Mouse (Mus musculus) erythroblast, embryonic 14.5 days (primary cell): ENCODE measurements around the gene Patj. TPM values are rescaled to one million over a fixed set of nuclear protein-coding genes. Genes with fewer than 3 reads are reported as not detected.

Source experiments
- H3K27me3 ChIP-seq: 2 replicates; pipeline ENCODE4 v1.6.1; 2012; ENCODE audit warnings: inconsistent platforms; ENCODE audit not compliant: control insufficient read depth
- H3K36me3 ChIP-seq: 2 replicates; pipeline ENCODE4 v1.6.1; 2012; ENCODE audit warnings: mild to moderate bottlenecking, inconsistent platforms; ENCODE audit not compliant: control insufficient read depth
- H3K4me1 ChIP-seq: 2 replicates; pipeline ENCODE4 v1.6.1; 2012; ENCODE audit warnings: inconsistent platforms; ENCODE audit not compliant: control insufficient read depth
- H3K4me3 ChIP-seq: replicated peaks from 2 replicates; pipeline ENCODE3; 2012; ENCODE audit warnings: moderate library complexity, mild to moderate bottlenecking, inconsistent platforms
- H3K9me3 ChIP-seq: 2 replicates; pipeline ENCODE4 v1.6.1; 2012; ENCODE audit warnings: low read length, inconsistent platforms, mixed read lengths; ENCODE audit not compliant: control insufficient read depth
- GATA1 ChIP-seq: IDR thresholded peaks from 2 replicates; pipeline ENCODE4 v1.6.1; 2012; ENCODE audit warnings: low read length, inconsistent platforms, mixed read lengths
- TAL1 ChIP-seq: IDR thresholded peaks from 3 replicates; pipeline ENCODE4 v1.6.1; 2012; ENCODE audit warnings: low read length, inconsistent platforms, mixed read lengths
- polyA plus RNA-seq: library from polyadenylated mRNA; stranded (reverse); fragments of >175 nt; gene quantifications from 2 replicates; pipeline ENCODE4 v1.2.3, GENCODE M21; 2012

The Patj gene
- polyA plus RNA-seq, 1 experiment = not detected

DNA sequence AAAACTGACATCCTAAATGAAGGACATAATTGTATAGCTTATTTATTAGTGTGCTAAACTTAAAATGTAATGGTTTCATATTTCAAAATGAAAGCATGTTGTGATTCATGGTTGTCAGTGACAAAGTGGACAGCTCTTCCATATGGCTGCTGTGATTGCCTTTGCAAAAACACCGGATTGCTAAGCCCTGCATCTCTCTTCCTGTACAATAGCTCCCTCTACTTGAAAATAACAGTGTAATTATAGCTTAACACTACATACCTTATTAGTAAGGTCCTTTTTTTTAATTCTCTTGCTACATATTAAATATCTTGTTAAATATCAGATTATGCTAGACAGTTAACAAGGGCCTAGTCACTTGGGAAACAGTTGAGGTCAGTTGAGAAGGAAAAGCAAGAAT is 93.8 kb downstream of the Patj start:
- H3K4me3 ChIP-seq = no peak overlapping the region
- TF ChIP-seq GATA1 (no peak), TAL1 (no peak)
- peaks cover 2% of the 10 kb centered on the region; the same call in 1 of the 2 replicates for H3K4me1 ChIP-seq
- H3K27me3 ChIP-seq = no peaks in the 10 kb centered on the region
- H3K9me3 ChIP-seq = no peaks in the 10 kb centered on the region
- H3K36me3 ChIP-seq = no peaks in the 10 kb centered on the region

GRCm38 (mm10) chr4:98498341-98498740 is 102.8 kb downstream of the Patj start:
- TF ChIP-seq TAL1 (no peak), GATA1 (no peak)
- Histone ChIP-seq H3K4me1 (no peaks in the 10 kb centered on the region), H3K4me3 (no peak overlapping the region), H3K36me3 (no peaks in the 10 kb centered on the region; the same call in 1 of the 2 replicates), H3K9me3 (no peaks in the 10 kb centered on the region), H3K27me3 (no peaks in the 10 kb centered on the region)

- H3K36me3 ChIP-seq = no peaks in the 10 kb centered on the region; the same call in 1 of the 2 replicates
- H3K4me3 ChIP-seq = no peak overlapping the region
- TF ChIP-seq TAL1 (no peak), GATA1 (no peak)
- H3K27me3 ChIP-seq = no peaks in the 10 kb centered on the region
- no peaks in the 10 kb centered on the region for H3K4me1 ChIP-seq
- no peaks in the 10 kb centered on the region for H3K9me3 ChIP-seq
These were observed 104.6 kb downstream of the Patj start for GRCm38 (mm10) chr4:98500182-98500581.

DNA sequence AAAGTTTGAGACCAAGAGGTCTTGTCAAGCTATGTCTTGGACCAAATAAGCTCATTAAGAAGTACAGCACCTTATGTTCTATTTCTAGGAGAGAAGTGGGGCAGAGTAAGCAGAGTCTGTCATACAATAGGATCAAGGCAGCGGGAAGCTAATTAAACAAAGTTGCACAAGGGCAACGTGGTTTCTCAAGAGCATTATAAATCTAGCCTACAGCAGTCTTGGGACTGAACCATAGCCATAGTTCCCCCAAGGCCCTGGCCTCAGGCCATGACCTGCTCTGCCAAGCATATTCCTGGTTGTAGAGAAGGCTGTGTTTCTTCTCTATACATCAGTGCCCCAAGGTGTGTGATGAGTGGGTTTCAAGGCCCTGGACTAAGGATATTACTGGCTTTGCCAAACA is 105.3 kb downstream of the Patj start:
- no peaks in the 10 kb centered on the region; the same call in 1 of the 2 replicates for H3K36me3 ChIP-seq
- TF ChIP-seq GATA1 (no peak), TAL1 (no peak)
- no peak overlapping the region for H3K4me3 ChIP-seq
- H3K9me3 ChIP-seq = no peaks in the 10 kb centered on the region
- H3K4me1 ChIP-seq = no peaks in the 10 kb centered on the region
- H3K27me3 ChIP-seq = no peaks in the 10 kb centered on the region

DNA sequence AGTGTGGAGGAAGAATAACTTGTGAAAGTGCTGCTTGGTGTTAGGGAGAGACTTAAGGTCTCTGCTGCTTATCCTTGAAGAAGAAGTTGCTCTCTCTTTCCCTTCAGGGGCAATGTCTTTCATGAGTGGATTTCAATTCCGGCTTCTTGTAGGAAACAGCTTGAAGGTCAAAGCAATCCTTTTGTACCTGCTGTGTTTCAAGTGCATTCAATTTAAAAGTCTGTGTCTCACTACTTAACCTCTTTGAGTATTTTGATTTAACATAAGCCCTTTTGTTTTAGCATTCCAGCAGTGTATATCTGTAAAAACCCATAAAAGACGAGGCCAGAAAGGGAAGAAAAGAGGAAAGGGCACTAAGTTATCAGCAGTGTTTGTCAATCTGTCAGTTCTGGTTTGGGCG is 109.2 kb downstream of the Patj start:
- H3K4me1 ChIP-seq = no peaks in the 10 kb centered on the region
- H3K9me3 ChIP-seq = no peaks in the 10 kb centered on the region
- TF ChIP-seq TAL1 = no peak
- no peak for TF ChIP-seq GATA1
- no peak overlapping the region for H3K4me3 ChIP-seq
- no peaks in the 10 kb centered on the region for H3K36me3 ChIP-seq
- no peaks in the 10 kb centered on the region for H3K27me3 ChIP-seq

GRCm38 (mm10) chr4:98508471-98509271 is 113.1 kb downstream of the Patj start:
- Histone ChIP-seq H3K27me3 (no peaks in the 10 kb centered on the region), H3K4me1 (no peaks in the 10 kb centered on the region), H3K36me3 (no peaks in the 10 kb centered on the region), H3K9me3 (no peaks in the 10 kb centered on the region), H3K4me3 (no peak overlapping the region)
- TF ChIP-seq TAL1 = no peak
- TF ChIP-seq GATA1 = no peak

GRCm38 (mm10) chr4:98509939-98510338 is 114.4 kb downstream of the Patj start:
- no peaks in the 10 kb centered on the region for H3K4me1 ChIP-seq
- no peaks in the 10 kb centered on the region for H3K27me3 ChIP-seq
- H3K4me3 ChIP-seq = no peak overlapping the region
- no peak for TF ChIP-seq GATA1
- TF ChIP-seq TAL1 = no peak
- H3K9me3 ChIP-seq = no peaks in the 10 kb centered on the region
- no peaks in the 10 kb centered on the region; the same call in 1 of the 2 replicates for H3K36me3 ChIP-seq

- no peaks in the 10 kb centered on the region for H3K27me3 ChIP-seq
- no peak overlapping the region for H3K4me3 ChIP-seq
- no peaks in the 10 kb centered on the region for H3K9me3 ChIP-seq
- H3K36me3 ChIP-seq = no peaks in the 10 kb centered on the region; the same call in 1 of the 2 replicates
- TF ChIP-seq GATA1 (no peak), TAL1 (no peak)
- H3K4me1 ChIP-seq = no peaks in the 10 kb centered on the region
These were observed 115.7 kb downstream of the Patj start for GRCm38 (mm10) chr4:98511296-98511695.

- TF ChIP-seq TAL1 = no peak
- no peak for TF ChIP-seq GATA1
- Histone ChIP-seq H3K9me3 (no peaks in the 10 kb centered on the region), H3K36me3 (no peaks in the 10 kb centered on the region; the same call in 1 of the 2 replicates)
These were observed 116.6 kb downstream of the Patj start for GRCm38 (mm10) chr4:98511964-98512743.

More at GRCm38 (mm10) chr4:98511964-98512743, 116.6 kb downstream of the Patj start:
- H3K4me1 ChIP-seq = no peaks in the 10 kb centered on the region
- H3K4me3 ChIP-seq = no peak overlapping the region
- H3K27me3 ChIP-seq = no peaks in the 10 kb centered on the region
